Mouse (Mus musculus): ENCODE measurements around the gene Tcf20.

- no peak for TF ChIP-seq CTCF (IDR thresholded peaks at IDR 0.05; ENCODE audit: low read depth)
- TF ChIP-seq EP300 (IDR thresholded peaks at IDR 0.05; ENCODE audit: low read depth) = no peak
These were observed 75.7 kb downstream of the Tcf20 start for GRCm38 (mm10) chr15:82911965-82912337.

Data from liver, embryonic 14.5 days (tissue).